Mouse (Mus musculus): ENCODE results near the gene Cacna1c.
A peak's percentile ranks its signal among the peaks of the same experiment; 100 is the strongest.

The Cacna1c gene

DNA sequence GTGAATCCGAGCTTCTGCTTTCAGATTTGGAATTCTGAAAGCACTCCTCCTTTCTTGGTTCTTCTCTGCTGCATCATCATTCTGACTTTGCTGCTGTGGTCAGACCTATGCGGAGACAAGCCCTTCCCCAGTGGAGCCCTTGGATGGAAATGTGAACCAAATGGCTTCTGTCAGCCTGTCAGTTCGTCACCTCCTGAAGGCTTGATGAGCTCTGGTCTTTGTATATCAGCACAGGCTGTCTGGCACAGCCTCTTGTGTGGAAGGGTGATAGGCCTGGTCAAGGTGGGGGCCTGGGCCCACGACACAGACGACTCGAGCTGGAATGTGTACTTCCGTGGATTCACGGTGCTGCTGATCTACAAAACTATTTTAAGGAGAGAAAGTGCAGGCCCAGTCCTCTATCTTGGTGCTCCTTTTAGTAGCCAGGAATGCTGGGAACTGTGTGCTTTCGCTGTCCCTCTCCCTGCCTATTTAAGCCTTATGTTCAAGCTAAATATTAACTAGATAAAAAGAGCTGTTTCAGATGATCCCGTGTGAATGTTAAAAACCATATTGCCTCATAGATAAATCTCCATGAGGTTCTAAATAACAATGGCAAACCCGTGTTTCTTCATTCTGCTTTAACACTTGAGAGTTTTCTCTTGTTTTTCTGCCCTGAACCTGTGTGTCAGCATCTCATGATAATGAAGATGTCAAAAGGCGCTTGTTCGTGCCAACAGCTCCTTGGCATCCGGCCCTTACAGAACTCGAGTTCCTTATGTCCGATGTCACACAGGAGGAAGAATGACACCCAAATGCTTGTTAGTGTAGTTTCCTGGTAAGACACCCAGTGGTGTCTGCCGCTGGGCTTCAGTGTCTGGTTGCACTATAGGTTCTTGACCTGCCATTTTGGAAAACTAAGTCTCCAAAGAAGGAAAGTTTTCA, at the start of gene Cacna1c:
Cacna1c (minus strand) TSS at position 37 of the 924 bp plus-strand sequence.
- DNase-seq (ENCODE audit: low spot score) = peak; percentile 20

DNA sequence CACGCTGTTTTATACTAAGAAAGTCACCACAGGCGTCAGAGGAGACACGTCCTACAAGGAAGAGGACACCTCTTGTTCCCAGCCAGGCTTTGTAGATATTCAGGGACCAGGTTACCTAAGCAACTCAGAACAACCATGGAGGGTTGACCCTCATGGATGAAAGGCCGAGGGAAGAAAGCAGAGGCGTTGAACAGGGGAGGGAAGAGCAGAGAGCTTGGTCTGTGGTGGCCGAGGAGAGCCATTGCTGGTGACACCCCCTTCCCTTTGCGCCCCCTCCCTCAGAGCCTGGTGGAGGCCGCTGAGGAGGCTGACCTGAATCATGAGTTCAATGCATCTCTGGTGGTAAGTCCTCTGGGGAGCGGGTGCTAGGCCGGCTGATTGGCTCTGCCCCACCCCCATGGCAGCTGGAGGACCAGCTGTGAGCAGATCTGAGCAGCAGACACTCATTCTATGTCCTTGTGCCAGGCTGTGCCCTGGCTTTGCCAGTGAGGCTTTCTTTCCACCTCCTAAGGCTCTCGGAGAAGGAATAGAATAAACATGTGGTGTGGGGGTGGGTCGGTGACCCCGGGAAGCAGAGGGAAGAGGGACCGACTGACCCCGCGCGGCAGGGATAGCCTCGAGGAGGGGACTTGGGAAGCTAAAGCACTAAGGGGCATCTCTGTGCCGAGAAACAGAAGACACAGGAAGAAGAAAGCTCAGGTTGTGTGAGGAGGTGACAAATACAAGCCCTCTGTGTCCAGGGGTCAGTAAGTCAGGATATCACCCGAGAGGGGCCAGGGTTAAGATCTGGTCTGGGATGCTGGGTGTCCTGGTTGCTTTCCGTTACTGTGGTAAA, 44.9 kb upstream of the Cacna1c start:
- DNase-seq (ENCODE audit: low spot score) = peak; percentile 9

DNA sequence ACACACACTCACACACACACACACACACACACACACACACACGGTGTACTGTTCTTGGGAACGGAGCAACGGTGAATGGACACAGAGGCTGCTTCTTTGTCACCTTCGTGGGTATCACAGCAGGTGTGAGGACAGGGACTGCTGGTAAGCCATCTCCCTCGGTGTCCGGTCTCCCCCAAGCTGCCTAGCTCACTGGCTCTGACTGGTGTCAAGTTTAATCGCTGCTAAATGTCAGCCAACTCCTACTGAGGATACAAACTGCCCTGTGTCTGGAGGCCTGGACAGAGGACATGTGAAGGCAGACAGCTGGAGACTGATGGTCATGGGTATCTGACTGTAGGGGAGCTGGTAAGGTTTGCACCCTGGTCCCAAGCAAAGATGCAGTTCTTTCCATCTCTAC, 44.0 kb upstream of the Cacna1c start:
- no peak for DNase-seq (ENCODE audit: low spot score)

DNA sequence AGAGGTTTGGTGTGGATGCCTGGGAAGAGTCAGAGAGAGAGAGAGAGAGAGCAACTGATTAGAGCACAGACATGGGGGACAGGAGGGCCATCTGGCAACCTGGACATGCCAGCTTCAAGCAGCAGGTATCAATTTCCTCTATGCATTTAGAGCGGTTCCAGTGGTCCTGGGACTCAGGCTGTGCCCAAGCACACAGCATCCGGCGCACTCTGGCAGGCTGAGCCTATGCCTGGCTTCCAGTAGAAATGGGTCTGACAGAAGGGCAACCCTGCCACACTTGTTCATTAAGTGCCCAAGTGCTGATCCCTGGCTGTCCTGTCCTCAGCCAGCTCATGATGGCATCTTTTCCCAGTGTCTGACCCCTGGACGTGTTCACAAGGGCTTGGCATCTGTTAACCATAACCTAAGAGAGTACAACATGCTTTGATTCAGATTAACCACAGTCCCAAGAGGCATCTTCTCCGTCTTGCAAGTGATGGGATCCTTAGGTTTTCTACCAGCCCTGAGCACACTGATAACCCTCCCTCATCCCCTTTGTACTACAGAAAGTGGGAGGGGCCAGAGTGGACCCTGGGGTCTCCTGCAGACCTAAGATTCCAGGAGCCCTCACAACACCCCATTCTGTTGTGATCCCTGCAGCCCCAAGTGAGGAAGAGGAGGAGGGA, 43.3 kb upstream of the Cacna1c start:
- no peak for DNase-seq (ENCODE audit: low spot score)

DNA sequence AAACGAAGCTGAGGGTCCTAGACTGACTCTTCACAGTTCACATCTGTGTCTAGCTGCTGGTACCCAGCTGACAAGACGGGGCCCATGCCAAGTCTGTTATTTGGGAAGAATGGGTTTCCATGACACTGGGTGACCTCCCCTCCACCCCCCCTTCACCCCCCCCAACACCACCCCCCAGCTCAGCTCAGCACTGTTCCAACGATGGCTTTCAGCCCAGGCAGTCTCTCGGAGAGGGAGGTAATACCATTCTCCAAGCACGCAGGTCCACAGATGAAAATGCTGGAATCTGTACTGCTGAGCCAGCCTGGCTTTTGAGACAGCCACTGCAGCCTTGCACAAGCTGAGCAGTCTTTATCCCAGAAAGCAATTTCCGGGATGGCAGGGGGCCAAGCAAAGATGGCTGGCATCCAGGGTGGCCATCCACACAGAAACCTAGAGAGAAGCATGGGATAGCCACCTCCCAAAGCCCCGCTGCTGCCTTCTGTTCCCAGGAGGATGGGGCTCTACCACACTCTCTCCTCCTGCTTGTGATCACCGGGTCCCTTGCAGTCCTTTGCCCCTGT, 41.3 kb upstream of the Cacna1c start:
- DNase-seq (ENCODE audit: low spot score) = no peak

DNA sequence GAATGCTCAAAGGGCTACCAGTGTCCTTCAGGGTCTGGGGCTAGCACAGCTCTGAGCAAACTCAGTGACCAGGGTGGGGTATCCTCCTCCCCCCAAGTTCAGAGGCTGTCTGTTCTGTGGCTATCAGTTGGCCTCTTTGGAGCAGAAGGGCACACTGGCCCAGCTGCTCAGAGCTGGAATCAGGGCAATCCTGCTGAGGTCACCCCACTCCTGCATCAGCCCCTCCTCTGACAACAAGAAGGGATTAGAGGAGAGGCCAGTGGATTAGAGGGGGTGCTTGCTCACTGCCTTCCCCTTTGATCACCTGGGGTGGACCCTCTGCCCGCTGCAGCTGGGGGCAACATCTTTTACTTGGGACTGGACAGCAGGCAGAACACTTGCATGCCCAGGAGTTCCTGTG, 40.0 kb upstream of the Cacna1c start, which contains the start of gene Cacna2d4:
Cacna2d4 (plus strand) TSS at position 286 of the 400 bp plus-strand sequence.
- no peak for DNase-seq (ENCODE audit: low spot score)

DNA sequence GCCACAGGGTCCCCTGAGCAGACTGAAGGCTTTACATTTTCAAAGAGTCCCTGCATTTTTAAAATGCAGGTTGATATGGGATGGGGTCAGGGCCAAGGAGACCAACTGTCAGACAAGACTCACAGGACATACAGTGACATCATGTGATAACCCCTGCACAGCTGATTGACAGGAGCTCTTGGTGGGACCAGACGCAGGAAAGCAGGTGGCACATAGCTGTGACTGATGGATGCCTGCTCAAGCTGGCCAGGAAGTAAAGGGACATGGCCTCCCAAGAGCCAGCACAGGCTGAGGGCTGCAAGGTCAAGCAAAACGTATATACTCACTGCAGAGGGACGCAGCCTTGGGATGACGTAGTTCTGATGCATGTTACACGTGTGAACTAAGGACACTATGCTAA, 39.2 kb upstream of the Cacna1c start:
- DNase-seq (ENCODE audit: low spot score) = no peak

DNA sequence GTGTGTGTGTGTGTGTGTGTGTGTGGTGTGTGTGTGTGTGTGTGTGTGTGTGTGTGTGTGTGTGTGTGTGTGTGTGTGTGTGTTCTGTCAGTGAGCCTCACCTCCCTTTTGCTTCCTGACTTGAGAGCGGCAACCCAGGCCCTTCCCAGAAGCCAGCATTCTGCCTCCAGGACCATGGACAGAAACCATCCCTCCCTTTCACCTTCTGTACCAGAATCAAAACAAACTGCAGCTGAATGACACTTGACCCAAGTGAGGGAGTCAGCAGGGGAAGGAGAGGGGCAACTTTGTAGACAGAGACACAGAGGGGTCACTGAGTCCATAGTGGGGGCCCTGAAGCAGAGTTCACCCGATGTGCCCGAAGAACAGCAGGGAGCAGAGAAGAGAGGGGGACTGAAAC, 36.8 kb upstream of the Cacna1c start:
- peak; percentile 74 for DNase-seq (ENCODE audit: low spot score)

DNA sequence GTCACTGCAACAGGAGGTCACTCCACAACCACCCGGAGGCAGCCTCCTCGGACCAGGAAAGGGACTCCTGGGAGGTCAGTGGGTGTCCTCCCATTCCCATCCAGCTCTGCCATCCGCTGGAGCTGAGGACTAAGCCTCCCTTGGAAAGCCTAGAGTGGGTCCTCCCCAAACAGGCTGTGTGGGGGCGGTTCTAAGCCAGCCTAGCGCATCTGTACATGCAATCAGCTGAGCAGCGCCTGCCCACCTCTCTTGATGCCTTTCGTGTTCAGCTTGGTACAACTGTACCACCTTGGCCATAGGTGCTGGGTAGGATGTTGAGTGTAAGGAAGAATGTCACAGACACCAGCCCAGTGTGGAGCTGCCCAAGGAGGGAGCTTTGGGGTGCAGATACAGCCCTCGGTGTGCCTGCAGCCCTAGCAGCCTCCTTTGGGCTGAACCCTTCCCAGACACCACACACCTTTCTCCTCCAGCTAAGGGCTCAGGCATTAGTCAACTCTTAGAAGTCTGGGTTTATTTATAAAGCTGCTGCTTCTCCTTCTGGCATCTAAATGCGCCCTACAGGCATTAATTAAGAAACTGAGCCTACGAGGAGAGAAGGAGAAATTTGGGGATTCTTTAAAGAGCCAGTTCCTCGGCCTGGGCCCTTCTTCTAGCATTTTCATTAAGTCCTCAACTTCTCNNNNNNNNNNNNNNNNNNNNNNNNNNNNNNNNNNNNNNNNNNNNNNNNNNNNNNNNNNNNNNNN, 32.8 kb upstream of the Cacna1c start:
- no peak for DNase-seq (ENCODE audit: low spot score)

DNA sequence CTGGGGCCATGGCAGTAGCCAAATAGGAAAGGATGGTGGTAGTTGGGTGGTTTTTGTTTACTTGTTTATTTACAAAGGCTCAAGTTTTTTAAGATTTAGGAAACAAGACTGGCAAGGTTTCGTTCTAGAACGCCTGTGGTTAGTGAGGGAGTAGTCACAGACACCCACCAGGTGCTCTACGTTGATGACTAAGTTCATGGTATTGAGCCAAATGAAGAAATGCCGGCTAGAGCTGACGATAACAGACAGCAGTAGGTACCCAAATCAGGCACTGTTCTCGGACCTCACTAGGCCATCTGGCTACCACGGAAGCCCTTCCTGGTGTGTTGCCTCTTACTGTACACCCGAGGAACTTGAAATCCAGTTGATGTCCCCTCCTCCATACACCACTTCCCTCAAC, 30.8 kb upstream of the Cacna1c start:
- DNase-seq (ENCODE audit: low spot score) = no peak

DNA sequence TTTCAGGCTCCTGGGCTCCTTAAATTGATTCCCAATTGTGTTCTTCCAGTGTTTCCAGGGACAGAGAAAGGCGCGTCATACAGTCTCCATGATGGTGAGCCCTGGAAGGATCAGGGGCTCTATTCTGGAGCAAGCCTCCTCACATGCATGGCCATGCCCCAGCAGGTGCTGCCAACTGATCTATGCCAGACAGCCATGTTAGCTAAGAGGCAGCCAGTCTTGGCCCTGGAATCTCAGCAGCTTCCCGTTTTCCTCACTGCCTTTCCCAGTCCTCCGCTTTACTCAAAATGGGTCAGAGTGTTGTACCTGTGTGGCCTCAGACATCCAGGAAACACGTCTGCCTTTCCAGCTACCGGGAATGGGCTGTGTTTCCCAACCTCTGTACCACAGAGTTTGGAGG, 29.5 kb upstream of the Cacna1c start:
- no peak for DNase-seq (ENCODE audit: low spot score)

DNA sequence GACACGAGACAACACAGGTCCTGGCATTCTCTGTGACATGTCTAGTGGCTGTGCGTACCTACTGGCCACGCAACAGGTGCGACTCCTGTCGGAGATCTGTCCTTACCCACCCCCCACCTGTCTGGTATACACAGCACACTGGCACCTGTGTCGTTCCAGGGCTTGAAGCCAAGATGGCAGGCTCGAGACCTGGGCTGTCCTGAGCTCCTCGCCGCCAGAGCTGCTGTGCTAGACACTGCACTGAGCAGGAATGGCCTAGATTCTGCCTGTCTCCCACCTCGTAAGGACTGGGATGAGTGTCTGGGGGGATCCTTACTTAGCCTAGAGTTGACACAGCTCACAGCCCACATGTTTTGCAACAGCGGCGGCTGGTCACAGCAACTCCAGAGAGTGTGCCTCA, 29.0 kb upstream of the Cacna1c start:
- no peak for DNase-seq (ENCODE audit: low spot score)

DNA sequence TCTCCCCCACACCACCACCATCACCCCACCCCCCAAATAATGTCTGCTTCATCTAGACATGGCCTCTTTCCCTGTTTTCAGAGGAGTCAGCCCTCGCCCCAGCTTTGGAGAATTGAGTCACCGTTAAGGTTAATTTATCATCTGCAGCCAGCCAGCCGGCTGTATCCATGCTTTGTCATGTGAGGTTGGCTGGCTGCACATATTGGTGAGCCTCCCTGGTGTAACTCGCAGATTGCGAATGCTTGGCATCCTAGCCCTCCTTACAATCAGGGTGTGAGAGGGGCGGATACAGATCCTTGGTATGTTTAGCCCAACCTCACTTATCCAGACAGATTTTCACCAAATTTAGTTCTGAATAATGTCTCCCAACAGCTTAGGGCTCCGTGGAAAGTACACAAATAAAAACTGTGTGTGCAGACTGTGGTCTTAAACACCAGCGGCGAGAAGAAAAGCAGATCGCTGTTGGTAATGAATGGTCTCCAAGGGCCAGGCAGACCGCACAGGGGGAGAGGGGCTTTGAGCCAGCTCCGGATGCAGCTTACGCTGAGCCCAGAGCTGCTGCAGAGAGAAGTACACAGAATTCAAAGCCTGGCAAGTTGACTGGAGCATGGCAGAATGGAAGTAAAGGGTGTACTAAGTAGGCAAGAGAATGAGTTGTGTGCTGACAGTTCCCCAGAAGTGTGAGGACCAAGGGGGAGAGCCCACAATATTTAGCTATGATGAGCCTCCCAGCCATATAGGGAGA, 28.4 kb upstream of the Cacna1c start:
- DNase-seq (ENCODE audit: low spot score) = no peak

DNA sequence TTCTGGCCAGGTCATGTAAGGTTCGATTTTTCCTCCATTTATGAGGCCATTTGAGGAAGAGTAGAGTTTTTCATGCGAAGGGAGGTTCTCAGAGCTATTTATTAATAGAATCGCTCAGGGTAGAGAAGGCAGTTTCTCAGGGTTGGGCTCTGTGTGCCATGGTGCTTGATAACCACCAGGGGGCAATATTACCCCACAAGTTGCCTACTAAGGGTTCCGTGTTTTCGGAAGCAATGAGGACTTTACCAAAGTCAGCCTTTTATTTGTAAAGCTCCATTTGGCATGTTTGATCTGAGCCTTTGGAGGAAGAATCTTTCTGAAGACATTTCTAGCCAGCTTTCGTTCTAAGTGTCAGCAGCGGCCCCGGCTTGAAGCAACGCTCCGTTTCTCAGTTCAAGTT, 24.1 kb upstream of the Cacna1c start:
- DNase-seq (ENCODE audit: low spot score) = peak; percentile 83

DNA sequence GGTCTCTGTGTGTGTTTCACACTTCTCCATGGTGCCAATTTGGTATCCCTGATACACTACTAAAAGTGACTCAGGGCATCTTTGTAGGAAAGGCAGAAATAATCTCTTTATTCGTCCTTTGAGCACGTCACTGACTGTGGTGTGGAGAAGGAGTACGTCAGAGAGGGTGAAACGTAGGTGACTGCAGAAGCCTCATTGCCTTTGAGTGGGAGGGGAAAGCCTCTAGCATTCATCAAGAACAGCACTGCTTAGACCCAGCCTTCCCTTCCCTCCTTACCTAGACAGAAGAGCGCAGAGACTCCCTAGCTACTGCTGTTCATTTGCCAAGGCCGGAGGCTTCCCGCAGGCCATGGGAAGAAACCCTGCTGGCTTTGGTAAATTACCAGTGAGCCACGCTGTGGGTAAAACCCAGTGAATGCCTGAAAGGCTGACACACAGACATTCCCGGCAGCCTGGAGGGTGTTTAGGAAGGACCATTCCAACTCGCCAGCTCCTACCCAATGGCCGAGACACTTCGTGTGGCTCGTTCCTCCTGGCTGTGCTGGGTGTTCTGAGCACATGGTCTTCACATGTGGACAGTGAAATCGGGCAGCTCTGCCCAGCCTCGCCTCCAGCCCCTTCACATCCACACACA, 23.1 kb upstream of the Cacna1c start:
- DNase-seq (ENCODE audit: low spot score) = no peak

DNA sequence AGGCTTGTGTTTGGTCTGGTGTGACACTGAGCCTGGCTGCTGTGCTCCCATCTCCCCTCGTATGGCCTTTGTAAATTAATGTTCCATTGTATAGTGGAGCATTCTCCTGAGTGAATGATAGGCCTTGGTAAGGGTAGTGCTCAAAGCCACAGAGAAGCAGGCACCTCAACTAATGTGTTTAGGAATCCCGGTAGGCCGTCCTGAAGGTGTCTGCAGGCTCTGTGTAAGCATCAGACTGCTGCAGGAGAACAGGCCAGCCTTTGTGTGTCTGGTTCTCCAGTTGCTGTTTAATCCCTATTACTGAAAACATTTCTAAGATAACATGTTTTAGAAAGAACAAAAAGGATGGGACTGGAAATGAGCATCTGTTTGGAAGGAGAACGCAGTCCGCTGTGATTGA, 22.4 kb upstream of the Cacna1c start:
- no peak for DNase-seq (ENCODE audit: low spot score)

DNA sequence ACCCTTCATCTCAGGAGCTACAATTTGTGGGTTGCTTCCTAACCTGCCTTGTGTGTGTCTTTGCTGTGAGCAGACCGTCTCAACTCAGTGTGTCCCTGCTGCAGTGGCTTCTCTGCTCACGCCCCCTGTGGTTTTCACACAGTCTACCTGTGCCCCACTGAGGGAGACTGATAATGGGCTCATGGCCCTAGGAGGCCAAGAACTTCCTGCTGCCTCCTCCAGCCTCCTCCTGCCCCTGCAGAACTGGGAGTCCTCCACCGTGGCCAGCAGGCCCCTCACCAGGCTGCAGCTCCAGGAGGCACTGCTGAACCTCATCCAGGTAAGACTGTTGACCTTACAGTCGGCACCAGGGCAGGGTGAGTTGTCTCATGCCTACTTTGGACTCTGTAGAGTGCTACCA, 21.4 kb upstream of the Cacna1c start:
- no peak for DNase-seq (ENCODE audit: low spot score)

DNA sequence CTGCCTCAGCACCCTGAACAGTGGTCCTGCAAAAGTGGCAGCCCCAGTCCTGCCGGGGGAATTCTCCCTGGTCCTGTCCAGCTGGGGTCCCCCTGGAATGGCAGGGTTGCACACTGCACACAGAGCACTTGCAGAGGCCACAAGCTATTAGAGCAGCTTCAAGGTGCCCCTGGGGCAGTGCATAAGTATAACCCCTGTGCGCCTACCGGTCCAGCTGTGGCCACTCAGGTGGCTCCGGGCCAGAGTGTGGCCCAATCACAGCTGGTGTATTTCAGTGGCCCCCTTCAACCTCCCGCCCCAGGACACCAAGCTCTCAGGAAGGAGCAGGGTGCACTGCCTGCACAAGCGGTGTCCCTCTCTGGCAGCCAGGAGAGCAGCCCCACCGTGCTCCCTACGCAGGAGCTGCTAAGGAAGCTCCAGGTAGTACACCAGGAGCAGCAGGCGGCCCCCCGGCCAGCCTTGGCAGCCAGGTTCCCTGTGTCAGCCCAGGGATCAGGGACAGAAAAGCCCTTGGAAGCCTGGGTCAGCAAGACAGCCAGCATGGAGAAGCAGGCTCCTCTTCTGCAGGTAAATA, 18.9 kb upstream of the Cacna1c start:
- no peak for DNase-seq (ENCODE audit: low spot score)

DNA sequence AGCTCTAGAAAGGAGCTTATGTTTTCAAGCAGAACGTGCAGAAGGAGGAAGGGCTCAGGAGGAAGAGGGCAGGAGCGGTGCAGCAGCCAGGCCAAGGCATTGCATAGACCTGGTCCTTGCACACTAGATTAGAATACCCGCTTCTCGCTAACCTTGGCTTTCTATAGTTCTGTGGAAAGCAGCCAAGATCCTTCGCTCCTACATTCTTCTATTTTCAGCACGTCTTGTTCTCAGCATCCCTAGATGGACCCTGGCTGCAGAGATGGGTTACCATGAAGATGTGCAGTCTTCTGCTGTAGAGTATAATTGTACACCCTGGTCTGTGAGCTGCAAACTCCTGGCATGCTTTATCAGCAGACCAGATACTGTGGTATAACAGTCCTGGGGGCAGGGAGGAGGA, 18.0 kb upstream of the Cacna1c start:
- DNase-seq (ENCODE audit: low spot score) = no peak

DNA sequence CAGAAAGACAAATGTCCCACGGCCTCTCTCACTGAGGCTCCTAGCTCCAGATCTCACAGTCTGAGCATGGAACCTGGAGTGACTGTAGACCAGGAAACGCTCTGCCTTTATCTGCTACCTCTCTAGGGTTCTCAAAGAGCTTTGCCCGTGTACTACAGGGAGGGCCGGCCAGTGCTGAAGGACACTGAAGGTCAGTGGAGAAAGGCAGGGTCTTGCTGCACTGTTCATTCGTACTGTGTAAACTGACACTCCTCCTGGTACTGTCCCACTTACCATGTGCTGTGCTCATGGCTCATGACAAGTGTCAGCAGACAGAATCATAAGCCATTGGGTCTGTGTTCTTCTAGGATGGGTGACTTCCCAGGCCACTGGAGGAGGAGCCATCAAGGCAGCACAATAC, 17.2 kb upstream of the Cacna1c start:
- no peak for DNase-seq (ENCODE audit: low spot score)
